Mouse (Mus musculus) adrenal gland, postnatal 10 days (tissue): ENCODE measurements around the gene Csmd2. TPM values are rescaled to one million over a fixed set of nuclear protein-coding genes. Genes with fewer than 3 reads are reported as not detected.

Experiments
- DNase-seq: peaks from one replicate; pipeline ENCODE4 v3.0.0; 2021; ENCODE audit warnings: mixed read lengths
- total RNA-seq, 2 experiments: library from RNA; stranded (reverse); gene quantifications; 2 replicates each; pipeline ENCODE4 v1.2.3; 2021

Gene Csmd2
- total RNA-seq, 2 experiments from 2014 or later: 0.93 to 2.4 TPM

- DNase-seq: no peak
Measured at GRCm38 (mm10) chr4:128141161-128142101, 153.8 kb downstream of the Csmd2 start.

DNA sequence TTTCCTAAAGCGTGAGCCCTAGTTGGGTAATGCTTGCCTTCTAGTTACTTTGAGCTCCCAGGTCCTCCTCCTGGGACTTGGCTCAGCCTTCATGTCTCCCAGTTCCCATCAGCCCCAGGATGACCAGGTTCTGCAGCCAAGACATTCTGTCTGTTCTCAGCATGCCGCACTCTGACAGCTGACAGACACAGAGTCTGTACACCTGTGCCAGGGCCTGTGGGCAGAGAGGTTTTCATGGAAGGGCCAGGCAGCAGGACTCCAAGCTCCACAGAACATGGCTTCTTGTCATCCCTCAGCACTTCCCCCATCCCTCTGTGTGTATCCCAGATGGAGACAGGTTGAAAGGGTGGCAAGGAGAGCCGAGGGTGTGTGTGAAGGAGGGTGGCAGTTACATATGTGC, 154.6 kb downstream of the Csmd2 start:
- DNase-seq: no peak

GRCm38 (mm10) chr4:128143147-128143546, 155.5 kb downstream of the Csmd2 start:
- DNase-seq: no peak

GRCm38 (mm10) chr4:128149524-128149923, 161.9 kb downstream of the Csmd2 start:
- no peak for DNase-seq

GRCm38 (mm10) chr4:128152066-128152465, 164.4 kb downstream of the Csmd2 start:
- DNase-seq: no peak

DNA sequence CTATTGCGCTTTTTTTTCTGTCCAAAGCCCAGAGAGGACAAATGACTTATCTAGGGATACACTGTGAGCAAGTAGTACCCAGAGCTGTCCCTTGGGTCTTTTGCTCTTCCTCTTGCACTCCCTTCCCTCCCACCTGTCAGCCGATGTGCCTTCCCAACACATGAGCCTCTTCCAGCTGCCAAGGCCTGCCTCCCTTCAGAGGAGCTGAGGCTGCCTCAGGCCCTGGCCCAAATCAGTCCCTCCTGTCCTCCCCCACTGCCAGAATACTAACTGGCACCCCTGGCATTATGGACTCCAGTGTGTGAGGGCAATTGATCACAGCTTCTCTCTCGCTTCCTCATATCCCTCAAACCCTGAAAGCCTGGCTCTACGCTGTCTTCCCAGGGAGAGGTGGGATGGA, 165.5 kb downstream of the Csmd2 start:
- DNase-seq: no peak

DNA sequence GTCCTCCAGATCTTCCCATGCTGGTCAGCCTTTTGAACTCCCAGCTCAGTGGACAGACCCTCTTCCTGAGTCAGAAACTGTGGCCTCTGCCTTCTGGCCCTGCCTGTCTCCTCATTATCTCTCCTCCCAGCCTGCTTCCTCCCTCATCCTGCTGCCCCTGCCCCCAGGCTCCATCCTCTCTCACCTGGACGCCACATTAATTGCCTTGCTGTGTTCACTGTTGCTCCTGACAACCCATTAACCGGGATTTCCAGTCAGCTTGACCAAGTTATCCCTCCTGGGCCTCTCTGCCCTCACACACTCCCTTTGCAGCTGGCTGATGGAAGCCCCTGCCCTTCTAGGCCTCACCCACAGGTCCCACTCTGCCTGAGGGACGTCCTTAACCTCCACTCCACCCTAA, 167.6 kb downstream of the Csmd2 start:
- DNase-seq: no peak

DNA sequence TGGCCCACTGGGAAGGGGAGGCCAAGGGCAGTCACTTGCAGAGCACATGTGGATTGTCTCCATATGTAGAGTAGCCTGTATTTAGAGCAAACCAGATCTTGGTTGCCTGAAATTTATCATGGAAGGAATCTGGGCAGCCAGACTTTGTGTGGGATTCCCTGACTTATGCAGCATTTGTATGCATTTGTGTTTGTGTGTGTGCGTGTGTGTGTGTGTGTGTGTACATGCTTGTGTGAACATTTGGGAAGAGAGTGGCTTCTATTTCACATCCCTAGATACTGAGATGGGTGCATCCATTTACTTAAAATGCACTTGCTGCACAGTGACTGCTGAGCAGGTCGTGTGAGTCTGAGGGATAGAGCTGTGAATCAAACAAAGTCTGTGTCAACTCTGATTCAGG, 173.0 kb downstream of the Csmd2 start:
- DNase-seq: no peak

DNA sequence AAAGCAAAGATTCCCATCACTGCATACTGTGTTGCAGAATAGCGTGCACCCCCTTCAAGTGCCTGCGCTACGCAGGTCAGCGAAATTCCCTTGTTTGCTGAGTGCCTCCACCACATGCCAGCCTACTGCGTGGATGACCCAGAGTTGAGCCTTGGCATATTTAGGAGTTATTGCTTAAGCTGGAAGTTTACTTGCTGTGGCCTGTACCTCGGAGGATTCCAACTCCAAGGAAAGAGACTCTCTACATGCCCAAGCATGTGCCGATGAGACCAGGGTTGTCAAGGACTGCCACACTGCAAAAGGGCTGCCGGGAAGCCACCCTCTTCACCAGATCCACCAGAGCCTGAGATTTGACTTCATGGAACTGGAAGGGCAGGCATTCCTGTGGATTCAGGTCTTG, 182.5 kb downstream of the Csmd2 start:
- no peak for DNase-seq

DNA sequence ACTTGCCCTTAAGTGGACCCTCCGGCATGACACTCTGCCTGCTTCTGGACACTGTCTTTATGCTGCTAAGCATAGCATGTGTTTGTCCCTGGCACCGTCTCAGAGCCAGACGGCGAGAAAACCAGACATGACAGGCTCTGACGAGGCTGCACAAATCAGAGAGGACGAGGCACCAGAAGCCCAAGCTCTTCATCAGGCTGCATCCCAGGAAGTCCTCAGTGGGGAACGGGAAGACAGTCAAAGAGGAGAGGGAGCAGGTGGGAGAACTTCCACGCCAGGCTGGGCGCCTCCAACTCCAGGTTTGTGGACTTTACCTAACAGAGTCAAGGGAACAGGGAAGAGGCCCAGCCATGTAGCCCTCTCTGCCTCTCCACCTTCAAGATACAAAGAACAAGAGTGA, 183.6 kb downstream of the Csmd2 start:
- DNase-seq: no peak

- no peak for DNase-seq
Measured at GRCm38 (mm10) chr4:128171701-128172100, 184.0 kb downstream of the Csmd2 start.

DNA sequence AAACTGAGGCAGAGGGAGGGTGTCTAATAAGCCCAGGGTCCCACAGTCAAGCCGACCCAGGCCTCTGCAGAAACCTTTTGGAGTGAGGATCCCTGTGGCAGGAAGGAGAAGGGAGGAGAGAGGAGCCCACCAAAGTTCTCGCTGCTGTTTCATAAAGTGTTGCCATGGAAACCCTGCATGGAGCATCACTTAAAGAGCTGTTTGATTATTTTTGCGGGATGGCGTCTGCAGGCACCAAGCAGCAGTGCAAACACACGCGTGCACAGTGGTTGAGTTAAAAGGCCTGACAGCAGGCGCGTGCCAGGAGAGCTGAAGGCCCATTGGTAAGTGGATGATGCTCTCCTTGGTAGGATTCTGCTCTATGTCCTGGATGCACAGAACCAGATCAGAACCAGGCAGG, 191.3 kb downstream of the Csmd2 start:
- DNase-seq: no peak

- DNase-seq: no peak
Measured at GRCm38 (mm10) chr4:128179581-128179980, 191.9 kb downstream of the Csmd2 start.

GRCm38 (mm10) chr4:128184747-128185146, 197.1 kb downstream of the Csmd2 start:
- no peak for DNase-seq

DNA sequence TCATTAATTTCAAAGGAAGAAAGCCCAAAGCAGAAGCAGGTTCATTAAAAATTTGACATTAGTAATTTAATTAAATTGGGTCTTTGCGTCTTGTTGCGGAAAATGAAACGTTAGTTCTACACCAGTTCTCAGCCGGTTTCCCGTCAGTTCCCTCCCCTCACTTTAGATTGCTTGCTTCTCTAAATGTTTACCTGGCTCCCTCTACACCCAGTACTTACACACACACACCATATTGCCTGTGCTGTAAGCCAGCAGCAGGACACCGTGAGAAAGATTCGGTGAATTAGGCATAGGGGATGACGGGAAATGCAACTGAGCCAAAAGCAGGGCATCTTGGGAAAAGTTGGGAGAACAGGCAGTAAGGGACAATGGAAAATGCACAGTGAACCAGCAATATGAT, 206.8 kb downstream of the Csmd2 start:
- DNase-seq: no peak

DNA sequence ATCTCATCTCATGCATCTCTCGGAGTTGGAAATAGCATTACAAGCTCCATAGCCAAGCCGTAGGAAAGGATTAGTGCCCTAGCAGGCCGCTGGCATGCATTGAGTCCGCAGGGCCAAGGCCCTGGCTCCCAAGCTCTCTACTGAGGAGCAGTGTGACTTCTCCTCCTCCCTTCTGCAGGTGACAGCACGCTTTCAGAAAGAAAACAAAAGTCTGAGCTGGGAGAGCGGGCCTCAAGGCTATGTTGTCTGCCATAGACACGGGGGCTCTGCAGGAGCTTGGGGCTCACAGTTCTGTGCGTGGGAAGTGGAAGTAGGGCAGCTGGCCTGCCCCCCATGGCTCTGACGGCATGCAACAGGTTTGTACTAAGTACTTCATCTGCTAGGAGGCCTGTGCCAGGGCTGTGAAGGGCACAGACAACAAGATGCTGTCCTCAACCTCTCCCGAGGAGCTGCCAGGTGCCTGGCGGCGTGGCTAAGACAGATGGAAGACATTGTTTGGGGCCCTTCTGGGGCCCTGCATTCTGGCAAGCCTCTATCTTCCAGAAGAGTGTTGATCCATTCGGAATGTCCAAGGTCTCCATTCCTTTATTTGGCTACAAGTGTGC, 230.4 kb downstream of the Csmd2 start:
- no peak for DNase-seq

DNA sequence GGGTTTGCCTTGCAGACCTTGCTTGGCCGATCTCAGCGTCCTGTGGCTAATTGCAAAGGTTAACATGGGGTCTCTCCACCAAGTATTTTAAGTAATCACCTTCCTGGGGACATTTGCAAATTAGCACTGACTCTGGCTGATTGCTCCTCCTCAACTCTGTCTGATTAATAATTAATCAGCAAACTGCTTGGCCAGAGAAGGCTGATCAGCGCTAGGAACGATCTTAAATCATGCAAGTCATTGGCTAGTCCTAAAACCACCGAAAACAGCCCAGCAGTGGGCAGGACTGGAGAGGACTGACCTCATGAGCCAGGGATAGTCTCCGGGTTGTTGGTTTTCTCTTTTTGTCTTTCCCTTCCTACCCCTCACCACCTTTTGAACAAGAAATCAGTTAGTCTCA, 236.8 kb downstream of the Csmd2 start:
- no peak for DNase-seq

GRCm38 (mm10) chr4:128227377-128228316, 240.0 kb downstream of the Csmd2 start:
- DNase-seq: no peak

DNA sequence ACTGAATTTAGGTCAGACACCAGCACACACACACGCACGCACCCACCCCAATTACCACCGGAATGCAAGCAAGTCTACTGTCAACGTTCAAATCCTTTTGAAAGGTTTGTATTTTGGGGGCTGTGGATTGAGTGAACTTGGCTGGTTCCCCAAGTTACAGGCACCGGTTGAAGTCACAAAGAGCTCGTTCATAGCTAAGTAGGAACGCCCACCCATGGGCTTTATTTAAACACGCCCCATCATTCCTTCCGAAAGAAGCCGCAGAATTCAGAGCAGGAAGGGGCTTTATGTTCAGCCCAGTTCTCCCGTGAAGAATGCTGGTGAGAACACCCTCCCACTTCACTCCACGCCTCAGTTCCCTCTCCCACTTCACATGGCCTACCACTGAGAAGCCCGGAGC, 245.8 kb downstream of the Csmd2 start:
- DNase-seq: no peak

GRCm38 (mm10) chr4:128239113-128239512, 251.5 kb downstream of the Csmd2 start:
- no peak for DNase-seq

- DNase-seq: no peak
Measured at GRCm38 (mm10) chr4:128241075-128241853, 253.6 kb downstream of the Csmd2 start.

- no peak for DNase-seq
Measured at GRCm38 (mm10) chr4:128241854-128242356, 254.2 kb downstream of the Csmd2 start.
